Comparison of ENCODE assay signal across 7 mouse cellular contexts in the genomic region with DNA sequence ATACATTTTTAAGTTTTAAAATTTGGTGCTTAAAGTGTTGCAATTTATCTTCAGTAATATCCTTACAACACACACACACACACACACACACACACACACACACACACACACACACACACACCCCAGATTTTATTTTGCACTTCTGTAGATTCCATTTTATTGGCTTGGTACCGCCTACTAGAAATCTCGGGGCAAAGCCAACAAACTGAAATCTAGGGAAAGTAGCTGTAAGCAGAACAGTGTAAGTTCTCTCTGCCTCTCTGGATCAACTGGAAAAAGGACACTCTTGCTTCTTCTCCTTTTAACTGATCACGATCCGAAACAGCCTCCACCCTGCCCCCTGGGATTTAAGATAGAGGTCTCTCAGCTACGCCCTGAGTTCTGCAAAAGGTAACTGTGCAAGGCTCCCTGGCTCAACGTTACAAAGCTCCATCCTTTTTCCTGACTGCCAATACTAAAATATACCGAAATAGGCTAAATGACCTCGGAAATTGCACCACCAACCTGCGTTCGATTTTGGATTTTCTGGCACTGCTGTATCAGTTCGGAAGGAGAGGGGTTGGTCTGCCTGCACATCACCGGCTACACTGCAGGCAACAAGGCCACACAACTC.
DNase-seq lines count a peak whose midpoint lies in the region; ATAC-seq lines count a peak whose summit lies in the region.

No protein-coding gene starts in this region.

- peak overlapping the region; percentile 97 for H3K27ac ChIP-seq in lung, embryonic 16.5 days (ENCODE audit: low read length)
- H3K27ac ChIP-seq in heart, embryonic 12.5 days (ENCODE audit: poor library complexity, severe bottlenecking), result no peak overlapping the region

- H3K9me3 ChIP-seq in lung, embryonic 16.5 days (ENCODE audit: control insufficient read depth, low read length), result no peaks in the 10 kb centered on the region
- H3K9me3 ChIP-seq in heart, embryonic 12.5 days (replicated peaks), result no peaks in the 10 kb centered on the region

- no peak for DNase-seq in lung, postnatal 25 days (ENCODE audit: low spot score)
- DNase-seq in kidney, postnatal 10 days, result peak; percentile 51
- DNase-seq in splenic B cell, adult 2 months (ENCODE audit: low read depth, low spot score), result peak; percentile 3
- DNase-seq in c-Kit-positive CD71-positive TER-119-positive erythroid progenitor cells, embryonic 14.5 days (ENCODE audit: low spot score), result no peak

- H3K4me3 ChIP-seq in lung, embryonic 16.5 days (ENCODE audit: low read length), result peak overlapping the region; percentile 35
- H3K4me3 ChIP-seq in heart, embryonic 12.5 days, result no peak overlapping the region

- ATAC-seq in lung, embryonic 16.5 days (ENCODE audit: low read depth), result peak; percentile 53
- ATAC-seq in heart, embryonic 12.5 days (ENCODE audit: insufficient number of reproducible peaks, low FRiP score), result no peak
- no peak for ATAC-seq in megakaryocyte-erythroid progenitor cell, adult 5-6 weeks (replicated peaks; ENCODE audit: low FRiP score, low TSS enrichment, poor library complexity, severe bottlenecking)

- peaks cover 8% of the 10 kb centered on the region; the same call in 1 of the 2 replicates for H3K4me1 ChIP-seq in lung, embryonic 16.5 days (replicated peaks; ENCODE audit: control insufficient read depth, insufficient read depth, low read length)
- H3K4me1 ChIP-seq in heart, embryonic 12.5 days (replicated peaks), result 0 out of 2 replicates have a peak, but pooled peaks cover 2% of the 10 kb centered on the region

- WGBS in lung, embryonic 16.5 days, result 39% methylated on average over 12 of the region's 12 CpGs
- 47% methylated on average over 12 of the region's 12 CpGs for WGBS in heart, embryonic 12.5 days

- peak overlapping the region; percentile 62 for H3K9ac ChIP-seq in lung, embryonic 16.5 days (ENCODE audit: low read length)
- no peak overlapping the region for H3K9ac ChIP-seq in heart, embryonic 12.5 days

- H3K36me3 ChIP-seq in lung, embryonic 16.5 days (ENCODE audit: control insufficient read depth, insufficient read depth, low read length), result no peaks in the 10 kb centered on the region
- H3K36me3 ChIP-seq in heart, embryonic 12.5 days, result no peaks in the 10 kb centered on the region
- no peaks in the 10 kb centered on the region for H3K36me3 ChIP-seq in splenic B cell, adult 2 months (ENCODE audit: control insufficient read depth, insufficient read depth, low read length, poor library complexity, severe bottlenecking)

- H3K27me3 ChIP-seq in lung, embryonic 16.5 days (ENCODE audit: control insufficient read depth, insufficient read depth, low read depth, low read length), result no peaks in the 10 kb centered on the region
- H3K27me3 ChIP-seq in heart, embryonic 12.5 days (replicated peaks), result peaks cover 6% of the 10 kb centered on the region; the same call in 1 of the 2 replicates
- H3K27me3 ChIP-seq in splenic B cell, adult 2 months (ENCODE audit: control insufficient read depth, insufficient read depth, low read length, poor library complexity, severe bottlenecking), result no peaks in the 10 kb centered on the region

- H3K4me2 ChIP-seq in lung, embryonic 16.5 days (ENCODE audit: low read depth, low read length), result peak overlapping the region; percentile 86
- H3K4me2 ChIP-seq in heart, embryonic 12.5 days, result peak overlapping the region; percentile 92

Comparison
In these comparisons a context has a peak if more than half of its experiments do, and no peak if none do; other contexts are left out.
1. DNase-seq: peak in kidney, postnatal 10 days (single experiment) and splenic B cell, adult 2 months (single experiment); none in lung, postnatal 25 days (single experiment) and c-Kit-positive CD71-positive TER-119-positive erythroid progenitor cells, embryonic 14.5 days (single experiment).